Mouse (Mus musculus) midbrain, embryonic 13.5 days (tissue): ENCODE measurements at regions not wholly inside any gene's neighbourhood (a gene's known extent, or its start where the extent isn't known, plus 50 kb on each side); places are given as distances from the start of the nearest gene placed in this dataset.

Experiments
- ATAC-seq: fragments of 200-750 bp; cut with Nextera tagmentation; 2 replicates; pipeline ENCODE4 v1.8.0; 2017; ENCODE audit warnings: mild to moderate bottlenecking, moderate TSS enrichment, moderate library complexity
- H3K27ac ChIP-seq: fragments of 300-500 bp; sonication (generic); 2 replicates; pipeline ENCODE4 v1.5.1; 2015; ENCODE audit warnings: inconsistent platforms, mild to moderate bottlenecking, moderate library complexity
- H3K27me3 ChIP-seq: fragments of 300-500 bp; sonication (generic); 2 replicates; pipeline ENCODE4 v1.6.1; 2015; ENCODE audit warnings: mild to moderate bottlenecking, inconsistent platforms
- H3K36me3 ChIP-seq: fragments of 300-500 bp; sonication (generic); 2 replicates; pipeline ENCODE4 v1.6.1; 2015; ENCODE audit warnings: mild to moderate bottlenecking, inconsistent platforms
- H3K4me1 ChIP-seq: fragments of 300-500 bp; sonication (generic); replicated peaks from 2 replicates; pipeline ENCODE4 v1.6.1; 2015; ENCODE audit warnings: inconsistent platforms
- H3K4me2 ChIP-seq: fragments of 300-500 bp; sonication (generic); replicated peaks from 2 replicates; pipeline ENCODE4 v1.6.1; 2015; ENCODE audit warnings: moderate library complexity, mild to moderate bottlenecking, inconsistent platforms
- H3K4me3 ChIP-seq: fragments of 300-500 bp; sonication (generic); replicated peaks from 2 replicates; pipeline ENCODE4 v1.5.1; 2015; ENCODE audit warnings: mild to moderate bottlenecking, inconsistent platforms
- H3K9ac ChIP-seq: fragments of 300-500 bp; sonication (generic); replicated peaks from 2 replicates; pipeline ENCODE4 v1.6.1; 2015; ENCODE audit warnings: mild to moderate bottlenecking, inconsistent platforms
- H3K9me3 ChIP-seq: fragments of 300-500 bp; sonication (generic); 2 replicates; pipeline ENCODE4 v1.6.1; 2016; ENCODE audit warnings: mild to moderate bottlenecking, inconsistent platforms
- WGBS: fragments of 180-500 bp; shearing (Covaris S2); methylation state at CpG from one replicate; pipeline ENCODE4 v1.1.7; 2015; 5-methylcytosine and 5-hydroxymethylcytosine counted together

GRCm38 (mm10) chr5:77888534-77888933 is 480.7 kb upstream of the Igfbp7 start:
- Histone ChIP-seq H3K27me3 (no peaks in the 10 kb centered on the region), H3K27ac (no peak overlapping the region), H3K36me3 (no peaks in the 10 kb centered on the region), H3K4me2 (no peak overlapping the region), H3K9me3 (no peaks in the 10 kb centered on the region), H3K4me1 (0 out of 2 replicates have a peak, but pooled peaks cover 5% of the 10 kb centered on the region), H3K9ac (no peak overlapping the region), H3K4me3 (no peak overlapping the region)
- ATAC-seq: no peak
- WGBS: 87% methylated on average over 9 of the region's 9 CpGs

- Histone ChIP-seq H3K27ac (no peak overlapping the region), H3K4me2 (no peak overlapping the region), H3K27me3 (no peaks in the 10 kb centered on the region), H3K9ac (no peak overlapping the region), H3K36me3 (no peaks in the 10 kb centered on the region), H3K9me3 (no peaks in the 10 kb centered on the region), H3K4me3 (no peak overlapping the region), H3K4me1 (no peaks in the 10 kb centered on the region)
- ATAC-seq: no peak
- WGBS: 76% methylated on average over 5 of the region's 5 CpGs
Observed at GRCm38 (mm10) chr5:77871403-77871802, 463.6 kb upstream of the Igfbp7 start.

- no peak overlapping the region for H3K4me2 ChIP-seq
- no peaks in the 10 kb centered on the region for H3K4me1 ChIP-seq
- no peak overlapping the region for H3K27ac ChIP-seq
- WGBS: 58% methylated on average over 7 of the region's 7 CpGs
- no peaks in the 10 kb centered on the region for H3K36me3 ChIP-seq
- peak; percentile 24; the same call in 1 of the 2 replicates for ATAC-seq
- H3K9ac ChIP-seq: no peak overlapping the region
- H3K4me3 ChIP-seq: no peak overlapping the region
- no peaks in the 10 kb centered on the region for H3K27me3 ChIP-seq
- H3K9me3 ChIP-seq: no peaks in the 10 kb centered on the region
Observed at GRCm38 (mm10) chr5:77865342-77865741, 457.5 kb upstream of the Igfbp7 start.

GRCm38 (mm10) chr5:77855191-77855590 is 447.4 kb upstream of the Igfbp7 start:
- 84% methylated on average over 6 of the region's 6 CpGs for WGBS
- no peak for ATAC-seq
- no peak overlapping the region for H3K4me3 ChIP-seq
- H3K27ac ChIP-seq: no peak overlapping the region
- H3K4me2 ChIP-seq: no peak overlapping the region
- H3K9me3 ChIP-seq: no peaks in the 10 kb centered on the region
- peaks cover 3% of the 10 kb centered on the region; the same call in 1 of the 2 replicates for H3K4me1 ChIP-seq
- H3K9ac ChIP-seq: no peak overlapping the region
- no peaks in the 10 kb centered on the region for H3K27me3 ChIP-seq
- H3K36me3 ChIP-seq: no peaks in the 10 kb centered on the region

- Histone ChIP-seq H3K4me1 (peaks cover 3% of the 10 kb centered on the region; the same call in 1 of the 2 replicates), H3K4me2 (no peak overlapping the region), H3K9me3 (no peaks in the 10 kb centered on the region), H3K4me3 (no peak overlapping the region), H3K27me3 (no peaks in the 10 kb centered on the region), H3K27ac (no peak overlapping the region), H3K36me3 (no peaks in the 10 kb centered on the region), H3K9ac (no peak overlapping the region)
- ATAC-seq: peak; percentile 27; the same call in 1 of the 2 replicates
- 64% methylated on average over 12 of the region's 12 CpGs for WGBS
Observed at GRCm38 (mm10) chr5:77853999-77854784, 446.4 kb upstream of the Igfbp7 start.

- no peak overlapping the region for H3K4me3 ChIP-seq
- H3K27ac ChIP-seq: no peak overlapping the region
- no peak overlapping the region for H3K9ac ChIP-seq
- WGBS: 88% methylated on average over 3 of the region's 3 CpGs
- H3K36me3 ChIP-seq: no peaks in the 10 kb centered on the region
- H3K27me3 ChIP-seq: no peaks in the 10 kb centered on the region
- H3K4me2 ChIP-seq: no peak overlapping the region
- no peaks in the 10 kb centered on the region for H3K9me3 ChIP-seq
- peaks cover 3% of the 10 kb centered on the region; the same call in 1 of the 2 replicates for H3K4me1 ChIP-seq
- ATAC-seq: no peak
Observed at GRCm38 (mm10) chr5:77851645-77852044, 443.8 kb upstream of the Igfbp7 start.

- Histone ChIP-seq H3K4me1 (peaks cover 16% of the 10 kb centered on the region), H3K27ac (peak overlapping the region; percentile 56), H3K27me3 (no peaks in the 10 kb centered on the region), H3K36me3 (no peaks in the 10 kb centered on the region), H3K9ac (no peak overlapping the region), H3K9me3 (no peaks in the 10 kb centered on the region), H3K4me3 (no peak overlapping the region), H3K4me2 (no peak overlapping the region)
- peak; percentile 87 for ATAC-seq
- 30% methylated on average over 5 of the region's 5 CpGs for WGBS
Observed at GRCm38 (mm10) chr5:77838186-77839097, 430.6 kb upstream of the Igfbp7 start.

- Histone ChIP-seq H3K27ac (no peak overlapping the region), H3K9ac (no peak overlapping the region), H3K4me2 (no peak overlapping the region), H3K4me3 (no peak overlapping the region), H3K36me3 (no peaks in the 10 kb centered on the region), H3K4me1 (no peaks in the 10 kb centered on the region), H3K9me3 (peaks cover 6% of the 10 kb centered on the region; the same call in 1 of the 2 replicates), H3K27me3 (no peaks in the 10 kb centered on the region)
- 0 out of 2 replicates have a peak, but pooled peaks have one; percentile 34 for ATAC-seq
- WGBS: 25% methylated on average over 2 of the region's 2 CpGs
Observed at GRCm38 (mm10) chr5:77827971-77828370, 420.1 kb upstream of the Igfbp7 start.

GRCm38 (mm10) chr5:77826063-77826462 is 418.2 kb upstream of the Igfbp7 start:
- H3K4me2 ChIP-seq: no peak overlapping the region
- WGBS: 91% methylated on average over 4 of the region's 4 CpGs

GRCm38 (mm10) chr5:77816759-77817280 is 409.0 kb upstream of the Igfbp7 start:
- peak; percentile 72; the same call in 1 of the 2 replicates for ATAC-seq
- H3K4me1 ChIP-seq: 0 out of 2 replicates have a peak, but pooled peaks cover 8% of the 10 kb centered on the region
- no peaks in the 10 kb centered on the region for H3K27me3 ChIP-seq
- no peaks in the 10 kb centered on the region for H3K36me3 ChIP-seq
- no peak overlapping the region for H3K27ac ChIP-seq
- WGBS: 32% methylated on average over 7 of the region's 7 CpGs
- no peak overlapping the region for H3K4me3 ChIP-seq
- no peak overlapping the region for H3K4me2 ChIP-seq
- H3K9ac ChIP-seq: no peak overlapping the region
- H3K9me3 ChIP-seq: no peaks in the 10 kb centered on the region

More at GRCm38 (mm10) chr5:77826063-77826462, 418.2 kb upstream of the Igfbp7 start:
- H3K4me1 ChIP-seq: no peaks in the 10 kb centered on the region
- H3K27me3 ChIP-seq: no peaks in the 10 kb centered on the region
- no peak for ATAC-seq
- H3K9me3 ChIP-seq: peaks cover 6% of the 10 kb centered on the region; the same call in 1 of the 2 replicates
- no peaks in the 10 kb centered on the region for H3K36me3 ChIP-seq
- H3K9ac ChIP-seq: no peak overlapping the region
- no peak overlapping the region for H3K27ac ChIP-seq
- H3K4me3 ChIP-seq: no peak overlapping the region

GRCm38 (mm10) chr5:77809844-77810243 is 402.0 kb upstream of the Igfbp7 start:
- ATAC-seq: no peak
- WGBS: 82% methylated on average over 6 of the region's 6 CpGs

GRCm38 (mm10) chr5:77807726-77808125 is 399.9 kb upstream of the Igfbp7 start:
- Histone ChIP-seq H3K4me3 (no peak overlapping the region), H3K36me3 (no peaks in the 10 kb centered on the region), H3K27me3 (no peaks in the 10 kb centered on the region), H3K4me2 (no peak overlapping the region), H3K9ac (no peak overlapping the region), H3K9me3 (no peaks in the 10 kb centered on the region), H3K4me1 (peaks cover 21% of the 10 kb centered on the region), H3K27ac (no peak overlapping the region)
- ATAC-seq: no peak
- 33% methylated on average over 3 of the region's 3 CpGs for WGBS

More at GRCm38 (mm10) chr5:77809844-77810243, 402.0 kb upstream of the Igfbp7 start:
- H3K9me3 ChIP-seq: no peaks in the 10 kb centered on the region
- H3K36me3 ChIP-seq: no peaks in the 10 kb centered on the region
- no peak overlapping the region for H3K27ac ChIP-seq
- H3K4me3 ChIP-seq: no peak overlapping the region
- H3K9ac ChIP-seq: no peak overlapping the region
- H3K4me2 ChIP-seq: no peak overlapping the region
- peaks cover 21% of the 10 kb centered on the region for H3K4me1 ChIP-seq
- H3K27me3 ChIP-seq: no peaks in the 10 kb centered on the region
